Mouse (Mus musculus): ENCODE measurements around the gene 4933424G06Rik.
"Not testable (repeated sequence)": the region's sequence is repeated elsewhere in the genome, so short reads cannot be mapped to it uniquely, and the experiment has no call there.

The 4933424G06Rik gene

GRCm38 (mm10) chr1:36709854-36710280 lies at the start of gene 4933424G06Rik:
Gene 4933424G06Rik, plus strand, starts transcription at chr1:36710149.
- DNase-seq (ENCODE audit: extremely low read depth, insufficient read length, low spot score): peak; percentile 98

- no peak for DNase-seq (ENCODE audit: extremely low read depth, insufficient read length, low spot score)
These were observed 45.5 kb upstream of the 4933424G06Rik start for GRCm38 (mm10) chr1:36664457-36664856.

- no peak for DNase-seq (ENCODE audit: extremely low read depth, insufficient read length, low spot score)
These were observed 44.7 kb upstream of the 4933424G06Rik start for GRCm38 (mm10) chr1:36665165-36665723.

- DNase-seq (ENCODE audit: extremely low read depth, insufficient read length, low spot score): no peak
These were observed 44.0 kb upstream of the 4933424G06Rik start for GRCm38 (mm10) chr1:36665934-36666333.

GRCm38 (mm10) chr1:36668007-36668406 lies 41.9 kb upstream of the 4933424G06Rik start:
- not testable (repeated sequence) for DNase-seq (ENCODE audit: extremely low read depth, insufficient read length, low spot score)

- DNase-seq (ENCODE audit: extremely low read depth, insufficient read length, low spot score): no peak
These were observed 39.7 kb upstream of the 4933424G06Rik start for GRCm38 (mm10) chr1:36670256-36670655.

- no peak for DNase-seq (ENCODE audit: extremely low read depth, insufficient read length, low spot score)
These were observed 38.7 kb upstream of the 4933424G06Rik start for GRCm38 (mm10) chr1:36671260-36671659.

GRCm38 (mm10) chr1:36672648-36673350 lies 37.1 kb upstream of the 4933424G06Rik start:
- DNase-seq (ENCODE audit: extremely low read depth, insufficient read length, low spot score): no peak

- DNase-seq (ENCODE audit: extremely low read depth, insufficient read length, low spot score): no peak
These were observed 35.0 kb upstream of the 4933424G06Rik start for GRCm38 (mm10) chr1:36674936-36675335.

GRCm38 (mm10) chr1:36680893-36681292 lies 29.1 kb upstream of the 4933424G06Rik start:
- DNase-seq (ENCODE audit: extremely low read depth, insufficient read length, low spot score): no peak

GRCm38 (mm10) chr1:36682620-36683355 lies 27.2 kb upstream of the 4933424G06Rik start, which contains the start of gene Fam178b:
Gene Fam178b, minus strand, starts transcription at chr1:36683183.
- DNase-seq (ENCODE audit: extremely low read depth, insufficient read length, low spot score): no peak

GRCm38 (mm10) chr1:36683810-36684467 lies 26.0 kb upstream of the 4933424G06Rik start:
- no peak for DNase-seq (ENCODE audit: extremely low read depth, insufficient read length, low spot score)

GRCm38 (mm10) chr1:36690671-36691235 lies 19.2 kb upstream of the 4933424G06Rik start:
- no peak for DNase-seq (ENCODE audit: extremely low read depth, insufficient read length, low spot score)

GRCm38 (mm10) chr1:36691271-36692155 lies 18.4 kb upstream of the 4933424G06Rik start, which contains the start of gene Cox5b:
Gene Cox5b, plus strand, starts transcription at chr1:36691449.
- peak; percentile 99 for DNase-seq (ENCODE audit: extremely low read depth, insufficient read length, low spot score)

GRCm38 (mm10) chr1:36694871-36695270 lies 15.1 kb upstream of the 4933424G06Rik start:
- DNase-seq (ENCODE audit: extremely low read depth, insufficient read length, low spot score): no peak

- no peak for DNase-seq (ENCODE audit: extremely low read depth, insufficient read length, low spot score)
These were observed 13.5 kb upstream of the 4933424G06Rik start for GRCm38 (mm10) chr1:36696411-36696810.

- DNase-seq (ENCODE audit: extremely low read depth, insufficient read length, low spot score): no peak
These were observed 12.9 kb upstream of the 4933424G06Rik start for GRCm38 (mm10) chr1:36697030-36697429.

GRCm38 (mm10) chr1:36707166-36707565 lies 2.8 kb upstream of the 4933424G06Rik start:
- no peak for DNase-seq (ENCODE audit: extremely low read depth, insufficient read length, low spot score)

- no peak for DNase-seq (ENCODE audit: extremely low read depth, insufficient read length, low spot score)
These were observed 2.2 kb upstream of the 4933424G06Rik start for GRCm38 (mm10) chr1:36707797-36708196.

- DNase-seq (ENCODE audit: extremely low read depth, insufficient read length, low spot score): no peak
These were observed 1.3 kb upstream of the 4933424G06Rik start for GRCm38 (mm10) chr1:36708626-36709025.

Measured in 3134 (cell line).